Mouse (Mus musculus): Measurements from ENCODE around the gene Gm21954. TPM values are rescaled to one million over a fixed set of nuclear protein-coding genes. Genes with fewer than 3 reads are reported as not detected.

Gm21954 gene
- total RNA-seq, 2 experiments from 2014 or later: not detected

GRCm38 (mm10) chr3:55423640-55424397, 48.2 kb downstream of the Gm21954 start:
- ATAC-seq (replicated peaks; ENCODE audit: low FRiP score, poor library complexity, severe bottlenecking): no peak

GRCm38 (mm10) chr3:55420436-55421083, 51.5 kb downstream of the Gm21954 start:
- no peak for ATAC-seq (replicated peaks; ENCODE audit: low FRiP score, poor library complexity, severe bottlenecking)

GRCm38 (mm10) chr3:55419334-55419733, 52.7 kb downstream of the Gm21954 start:
- no peak for ATAC-seq (replicated peaks; ENCODE audit: low FRiP score, poor library complexity, severe bottlenecking)

- ATAC-seq (replicated peaks; ENCODE audit: low FRiP score, poor library complexity, severe bottlenecking): no peak
Measured at GRCm38 (mm10) chr3:55418845-55419244, 53.2 kb downstream of the Gm21954 start.

GRCm38 (mm10) chr3:55415527-55415950, 56.5 kb downstream of the Gm21954 start:
- ATAC-seq (replicated peaks; ENCODE audit: low FRiP score, poor library complexity, severe bottlenecking): no peak

Other genes starting within 250 kb of the Gm21954 start
- gene Dclk1, start 229.8 kb downstream of the Gm21954 start, total RNA-seq (2015; ENCODE audit: low replicate concordance): not detected in 2 replicates
- gene Dclk1, start 229.8 kb downstream of the Gm21954 start, total RNA-seq (2017; ENCODE audit: low replicate concordance): not detected in 2 replicates